Mouse (Mus musculus): ENCODE measurements around the gene Gm4846. TPM values are rescaled to one million over a fixed set of nuclear protein-coding genes. Genes with fewer than 3 reads are reported as not detected.
"Not testable (repeated sequence)": the region's sequence is repeated elsewhere in the genome, so short reads cannot be mapped to it uniquely, and the experiment has no call there.

Gm4846 gene
- total RNA-seq (2021), result not detected
- long read RNA-seq, experiment 1, result 0 reads
- long read RNA-seq, experiment 2, result 0 reads

- not testable (repeated sequence) for DNase-seq (ENCODE audit: low spot score in 2 of 2)
Observed at GRCm38 (mm10) chr1:166497488-166497887, at the start of gene Gm4846. Gene Gm4846, minus strand, starts transcription at chr1:166497588.

GRCm38 (mm10) chr1:166531521-166531920, 34.1 kb upstream of the Gm4846 start:
- not testable (repeated sequence) for DNase-seq (ENCODE audit: low spot score in 2 of 2)

GRCm38 (mm10) chr1:166524709-166525108, 27.3 kb upstream of the Gm4846 start:
- DNase-seq (ENCODE audit: low spot score in 2 of 2), result not testable (repeated sequence)

- DNase-seq (ENCODE audit: low spot score in 2 of 2), result not testable (repeated sequence)
Observed at GRCm38 (mm10) chr1:166519626-166520025, 22.2 kb upstream of the Gm4846 start.

- no peak for DNase-seq (ENCODE audit: low spot score in 2 of 2)
Observed at GRCm38 (mm10) chr1:166516556-166516955, 19.2 kb upstream of the Gm4846 start.

GRCm38 (mm10) chr1:166504206-166504605, 6.8 kb upstream of the Gm4846 start:
- DNase-seq (ENCODE audit: low spot score in 2 of 2), result not testable (repeated sequence)

- no peak for DNase-seq (ENCODE audit: low spot score in 2 of 2)
Observed at GRCm38 (mm10) chr1:166479503-166479902, 17.9 kb downstream of the Gm4846 start.

- DNase-seq (ENCODE audit: low spot score in 2 of 2), result no peak
Observed at GRCm38 (mm10) chr1:166467172-166467571, 30.2 kb downstream of the Gm4846 start.

- no peak for DNase-seq (ENCODE audit: low spot score in 2 of 2)
Observed at GRCm38 (mm10) chr1:166462544-166462943, 34.8 kb downstream of the Gm4846 start.

GRCm38 (mm10) chr1:166441992-166442391, 55.4 kb downstream of the Gm4846 start:
- no peak for DNase-seq (ENCODE audit: low spot score in 2 of 2)

GRCm38 (mm10) chr1:166439426-166439825, 58.0 kb downstream of the Gm4846 start:
- no peak for DNase-seq (ENCODE audit: low spot score in 2 of 2)

Other genes with a start within 250 kb of the Gm4846 start
- gene Ildr2, start 243.4 kb downstream of the Gm4846 start, total RNA-seq (2021), result 1 to 10 TPM; 5.1 to 5.8 TPM
- 10 to 100 TPM; 18.6 to 20.0 TPM for gene Tada1, start 118.5 kb downstream of the Gm4846 start, total RNA-seq (2021)
- gene Pogk, start 87.7 kb downstream of the Gm4846 start, total RNA-seq (2021), result 10 to 100 TPM; 15.8 to 17.8 TPM
- not detected for gene Gm4847, start 150.1 kb upstream of the Gm4846 start, total RNA-seq (2021)
- not detected for gene Fmo9, start 184.3 kb upstream of the Gm4846 start, total RNA-seq (2021)